Mouse (Mus musculus) midbrain, embryonic 16.5 days (tissue): ENCODE measurements around the gene Rbms3. TPM values are rescaled to one million over a fixed set of nuclear protein-coding genes. Genes with fewer than 3 reads are reported as not detected.

Experiments used
- ATAC-seq: fragments of 200-750 bp; cut with Nextera tagmentation; 2 replicates; pipeline ENCODE4 v1.8.0; 2017; ENCODE audit warnings: moderate TSS enrichment
- H3K27ac ChIP-seq: fragments of 300-500 bp; sonication (generic); 2 replicates; pipeline ENCODE4 v1.5.1; 2014; ENCODE audit warnings: mild to moderate bottlenecking, low read length, mixed read lengths
- H3K27me3 ChIP-seq: fragments of 300-500 bp; sonication (generic); 2 replicates; pipeline ENCODE4 v1.6.1; 2014; ENCODE audit warnings: low read depth, low read length, mixed read lengths; ENCODE audit not compliant: control insufficient read depth, insufficient read depth
- H3K36me3 ChIP-seq: fragments of 300-500 bp; sonication (generic); 2 replicates; pipeline ENCODE4 v1.6.1; 2014; ENCODE audit warnings: mild to moderate bottlenecking, low read length, moderate library complexity, mixed read lengths; ENCODE audit not compliant: control insufficient read depth, insufficient read depth
- H3K4me1 ChIP-seq: fragments of 300-500 bp; sonication (generic); 2 replicates; pipeline ENCODE4 v1.6.1; 2014; ENCODE audit warnings: mild to moderate bottlenecking, low read length, mixed read lengths; ENCODE audit not compliant: control insufficient read depth, insufficient read depth
- H3K4me2 ChIP-seq: fragments of 300-500 bp; sonication (generic); 2 replicates; pipeline ENCODE4 v1.6.1; 2014; ENCODE audit warnings: mild to moderate bottlenecking, low read length, mixed read lengths
- H3K4me3 ChIP-seq: fragments of 300-500 bp; sonication (generic); 2 replicates; pipeline ENCODE4 v1.5.1; 2014; ENCODE audit warnings: low read depth, mild to moderate bottlenecking, low read length, moderate library complexity, mixed read lengths
- H3K9ac ChIP-seq: fragments of 300-500 bp; sonication (generic); 2 replicates; pipeline ENCODE4 v1.6.1; 2014; ENCODE audit warnings: low read depth, low read length, mixed read lengths
- H3K9me3 ChIP-seq: fragments of 300-500 bp; sonication (generic); replicated peaks from 2 replicates; pipeline ENCODE4 v1.6.1; 2014; ENCODE audit warnings: mild to moderate bottlenecking, low read length, mixed read lengths; ENCODE audit not compliant: control insufficient read depth, poor library complexity, severe bottlenecking
- WGBS: fragments of 180-500 bp; shearing (Covaris S2); extraction: QIAGEN DNeasy Blood & Tissue Kit; methylation state at CpG from one replicate; pipeline ENCODE4 v1.1.7; 2014; 5-methylcytosine and 5-hydroxymethylcytosine counted together
- polyA plus RNA-seq: library from polyadenylated mRNA; unstranded; fragments of >200 nt; fragmentation: Nextera tagmentation; extraction: Ambion mirVana; gene quantifications from 2 replicates; pipeline ENCODE4 v1.2.1, GENCODE M21; 2015

Rbms3 gene
- polyA plus RNA-seq, 1 experiment from 2014 or later, result 65.9 TPM

DNA sequence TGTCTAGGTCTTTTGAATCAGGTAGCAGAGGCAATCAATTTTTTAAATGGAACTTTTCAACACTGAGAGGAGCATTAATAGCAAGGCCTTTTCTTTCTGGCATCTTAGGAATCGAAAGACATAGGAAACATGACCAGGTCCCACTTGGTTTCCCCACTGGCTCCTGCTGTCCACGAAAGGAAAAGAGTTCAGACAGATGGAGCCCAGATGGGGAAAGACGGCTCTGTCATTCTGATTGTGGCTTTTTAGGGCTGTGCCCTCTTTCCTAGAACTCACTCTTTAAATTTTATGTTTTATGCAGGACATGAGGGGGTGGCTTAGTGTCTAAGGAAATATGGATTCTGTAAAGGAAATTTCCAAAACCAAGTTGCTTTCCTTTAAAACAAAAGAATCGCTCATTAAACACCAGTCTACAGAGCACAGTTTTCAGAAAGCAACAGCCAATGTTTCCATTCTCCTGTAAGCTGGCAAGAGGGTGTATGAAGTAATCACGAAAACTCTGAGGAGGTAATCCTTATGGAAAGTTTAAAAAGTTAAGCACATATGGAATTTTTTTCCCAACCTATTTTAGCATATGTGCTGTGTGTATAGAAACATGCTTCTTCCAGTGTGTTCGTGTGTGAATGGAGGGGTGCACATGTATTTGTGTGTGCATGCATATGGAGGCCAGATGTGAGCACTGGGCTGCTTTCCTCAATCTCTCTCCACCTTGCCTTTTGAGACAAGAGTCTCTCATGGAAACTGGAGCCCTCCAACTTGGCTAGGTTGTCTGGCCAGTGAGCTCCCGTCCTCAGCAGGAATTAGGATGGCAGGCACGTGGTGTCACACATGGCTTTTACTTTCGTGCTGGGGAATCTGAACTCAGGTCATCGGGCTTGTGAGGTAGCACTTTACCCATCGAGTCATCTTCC is 843.3 kb downstream of the Rbms3 start:
- H3K9me3 ChIP-seq, result no peaks in the 10 kb centered on the region
- 83% methylated on average over 11 of the region's 11 CpGs for WGBS

DNA sequence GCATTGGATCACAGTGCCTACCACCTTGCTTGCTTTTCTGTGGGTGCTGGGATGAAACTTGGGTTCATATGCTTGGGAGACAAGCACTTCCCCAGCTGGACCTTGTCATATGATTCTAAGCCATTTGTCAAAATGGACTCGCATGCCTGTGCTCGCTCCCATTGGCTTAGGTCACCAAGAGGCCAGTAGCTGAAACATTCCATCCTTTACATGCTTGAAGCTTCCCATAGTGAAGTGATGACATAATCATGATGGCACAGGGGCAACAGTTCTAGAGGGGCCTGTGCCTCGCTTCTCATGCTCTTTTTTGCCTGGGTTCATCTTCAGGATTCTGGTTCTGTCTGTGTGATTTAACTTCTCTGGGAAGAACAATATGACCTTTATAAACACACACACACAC is 857.9 kb downstream of the Rbms3 start:
- no peak overlapping the region for H3K4me3 ChIP-seq
- H3K4me1 ChIP-seq, result peaks cover 11% of the 10 kb centered on the region
- no peak overlapping the region for H3K4me2 ChIP-seq
- no peaks in the 10 kb centered on the region for H3K36me3 ChIP-seq
- H3K27me3 ChIP-seq, result no peaks in the 10 kb centered on the region
- no peak overlapping the region for H3K27ac ChIP-seq
- no peaks in the 10 kb centered on the region for H3K9me3 ChIP-seq
- H3K9ac ChIP-seq, result no peak overlapping the region
- WGBS, result 81% methylated on average over 3 of the region's 3 CpGs
- no peak for ATAC-seq

More for the DNA sequence above, 843.3 kb downstream of the Rbms3 start:
- no peaks in the 10 kb centered on the region for H3K4me1 ChIP-seq
- no peak for ATAC-seq
- H3K9ac ChIP-seq, result no peak overlapping the region
- no peak overlapping the region for H3K4me2 ChIP-seq
- H3K27ac ChIP-seq, result no peak overlapping the region
- no peaks in the 10 kb centered on the region for H3K27me3 ChIP-seq
- no peak overlapping the region for H3K4me3 ChIP-seq
- no peaks in the 10 kb centered on the region for H3K36me3 ChIP-seq

DNA sequence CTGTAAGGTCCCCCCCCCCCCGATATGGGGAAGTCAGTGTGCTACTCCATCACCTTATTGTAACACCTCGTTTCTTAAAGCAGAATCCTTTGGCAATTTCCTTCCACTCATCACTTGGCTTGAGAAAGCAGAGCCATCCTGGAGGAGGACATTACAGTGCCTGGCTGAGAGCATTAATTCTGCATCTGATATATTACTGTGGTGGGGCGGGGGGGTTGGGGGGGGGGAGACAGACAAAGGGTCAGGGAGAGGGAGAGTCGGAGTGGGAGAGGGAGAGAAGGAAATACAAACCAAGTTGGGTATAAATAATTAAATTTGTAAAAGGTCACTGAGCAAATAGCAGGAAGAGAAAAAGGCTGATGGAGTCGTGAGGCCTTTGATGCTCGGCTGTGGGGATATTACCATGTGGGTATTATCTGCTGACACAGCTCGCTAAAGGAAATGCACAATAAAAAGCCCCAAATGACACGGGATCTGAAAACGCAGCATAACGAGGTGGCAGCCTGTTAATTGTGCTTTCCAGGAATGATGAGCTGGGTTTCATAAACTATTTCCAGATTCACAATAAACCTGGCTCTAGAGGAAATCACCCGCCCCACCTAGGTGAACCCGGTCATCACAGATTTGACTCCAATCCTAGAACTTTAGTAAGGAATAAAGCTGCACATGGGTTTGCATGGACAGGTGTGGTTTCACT is 860.2 kb downstream of the Rbms3 start:
- 39% methylated on average over 12 of the region's 12 CpGs for WGBS
- H3K27ac ChIP-seq, result no peak overlapping the region
- no peak for ATAC-seq

DNA sequence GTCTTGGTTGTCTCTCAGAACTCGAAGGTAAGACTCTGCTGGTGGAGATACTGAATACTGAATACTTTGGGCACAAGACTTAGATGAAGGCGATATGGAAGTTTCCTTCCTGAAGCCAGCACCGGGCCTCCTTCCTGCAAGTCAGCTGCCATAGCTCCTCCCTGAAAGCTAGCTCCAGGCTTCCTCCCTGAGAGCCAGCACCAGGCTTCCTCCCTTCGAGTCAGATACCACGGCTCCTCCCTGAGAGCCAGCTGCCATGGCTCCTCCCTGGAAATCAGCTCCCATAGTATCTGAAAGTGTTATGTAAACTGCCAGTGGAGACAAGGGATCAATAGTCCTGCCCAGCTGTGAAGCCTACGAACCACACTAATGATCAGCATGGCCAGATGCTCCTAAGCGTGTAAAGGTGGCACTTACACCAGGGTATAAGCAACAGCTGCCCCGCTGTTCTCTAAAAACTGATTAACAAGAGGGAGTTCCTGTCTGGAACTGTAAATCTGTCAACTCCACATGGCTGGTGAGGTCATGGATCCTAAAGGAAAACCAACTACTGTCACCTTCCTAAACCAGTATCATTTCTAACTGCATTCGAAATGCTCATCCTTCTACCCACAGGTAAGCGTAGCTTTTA is 867.2 kb downstream of the Rbms3 start:
- Histone ChIP-seq H3K4me1 (no peaks in the 10 kb centered on the region), H3K27ac (no peak overlapping the region), H3K36me3 (no peaks in the 10 kb centered on the region), H3K27me3 (no peaks in the 10 kb centered on the region), H3K4me3 (no peak overlapping the region), H3K9ac (no peak overlapping the region), H3K9me3 (no peaks in the 10 kb centered on the region), H3K4me2 (no peak overlapping the region)
- no peak for ATAC-seq
- WGBS, result 71% methylated on average over 10 of the region's 10 CpGs

More for the DNA sequence above, 860.2 kb downstream of the Rbms3 start:
- Histone ChIP-seq H3K9me3 (no peaks in the 10 kb centered on the region), H3K4me1 (peaks cover 11% of the 10 kb centered on the region), H3K36me3 (no peaks in the 10 kb centered on the region), H3K27me3 (no peaks in the 10 kb centered on the region), H3K9ac (no peak overlapping the region), H3K4me2 (no peak overlapping the region), H3K4me3 (no peak overlapping the region)

DNA sequence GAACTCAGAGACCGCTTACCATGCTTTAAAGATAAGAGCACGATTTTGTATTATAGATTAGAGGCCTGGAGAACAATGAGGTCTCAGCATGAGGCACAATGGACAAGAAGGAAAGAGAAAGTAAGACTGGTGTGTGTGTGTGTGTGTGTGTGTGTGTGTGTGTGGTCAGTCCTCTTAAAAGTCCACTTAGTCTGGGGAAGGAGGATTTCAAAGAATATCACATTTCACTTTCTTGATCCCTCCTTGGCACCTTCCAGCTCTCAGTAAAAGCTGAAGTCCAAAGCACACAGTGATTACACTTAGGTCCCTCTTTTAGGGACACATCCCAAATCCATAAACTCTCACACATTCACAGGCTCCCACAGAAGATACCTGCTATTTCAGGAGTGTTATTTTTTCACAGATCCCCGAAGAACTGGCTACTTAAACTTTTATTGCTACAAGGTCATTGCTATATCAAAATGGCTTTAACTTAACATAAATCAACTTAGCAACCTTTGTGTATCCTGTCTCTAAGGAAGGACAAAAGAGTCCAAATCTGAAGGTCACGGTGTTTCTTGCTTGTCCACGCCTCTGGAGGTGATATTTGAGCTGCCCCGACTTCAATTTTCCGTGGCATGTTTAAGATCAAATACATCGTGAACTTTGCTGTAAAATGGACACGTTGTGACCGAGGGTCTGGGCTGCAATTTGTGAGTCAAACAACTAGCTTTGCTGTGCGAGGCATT is 880.7 kb downstream of the Rbms3 start:
- Histone ChIP-seq H3K27me3 (no peaks in the 10 kb centered on the region), H3K27ac (no peak overlapping the region), H3K36me3 (no peaks in the 10 kb centered on the region), H3K9ac (no peak overlapping the region), H3K4me2 (no peak overlapping the region), H3K4me3 (no peak overlapping the region), H3K9me3 (no peaks in the 10 kb centered on the region), H3K4me1 (0 out of 2 replicates have a peak, but pooled peaks cover 3% of the 10 kb centered on the region)
- no peak for ATAC-seq
- 27% methylated on average over 11 of the region's 11 CpGs for WGBS

DNA sequence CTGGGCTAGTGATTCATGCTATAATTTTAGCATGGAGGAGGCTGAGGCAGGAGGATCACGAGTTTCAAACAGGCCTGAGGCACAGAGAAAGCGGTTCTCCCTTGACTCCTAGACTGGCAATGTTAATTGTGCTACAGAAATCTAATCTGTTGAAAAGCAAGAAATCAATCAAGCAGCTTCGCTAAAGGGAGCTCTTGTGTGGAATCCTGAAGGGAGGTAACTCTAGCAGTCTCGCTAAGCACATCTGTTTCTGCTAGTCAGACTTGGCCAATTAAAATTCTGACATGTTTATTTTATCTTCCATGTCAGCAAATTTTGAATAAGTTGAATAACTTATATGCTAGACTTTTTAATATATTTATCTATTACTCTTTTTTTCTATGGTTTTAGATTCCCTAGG is 881.4 kb downstream of the Rbms3 start:
- Histone ChIP-seq H3K9ac (no peak overlapping the region), H3K27me3 (no peaks in the 10 kb centered on the region), H3K4me2 (no peak overlapping the region), H3K36me3 (no peaks in the 10 kb centered on the region), H3K9me3 (no peaks in the 10 kb centered on the region), H3K27ac (no peak overlapping the region), H3K4me1 (0 out of 2 replicates have a peak, but pooled peaks cover 3% of the 10 kb centered on the region), H3K4me3 (no peak overlapping the region)
- WGBS, result 42% methylated on average over 4 of the region's 4 CpGs
- ATAC-seq, result no peak

DNA sequence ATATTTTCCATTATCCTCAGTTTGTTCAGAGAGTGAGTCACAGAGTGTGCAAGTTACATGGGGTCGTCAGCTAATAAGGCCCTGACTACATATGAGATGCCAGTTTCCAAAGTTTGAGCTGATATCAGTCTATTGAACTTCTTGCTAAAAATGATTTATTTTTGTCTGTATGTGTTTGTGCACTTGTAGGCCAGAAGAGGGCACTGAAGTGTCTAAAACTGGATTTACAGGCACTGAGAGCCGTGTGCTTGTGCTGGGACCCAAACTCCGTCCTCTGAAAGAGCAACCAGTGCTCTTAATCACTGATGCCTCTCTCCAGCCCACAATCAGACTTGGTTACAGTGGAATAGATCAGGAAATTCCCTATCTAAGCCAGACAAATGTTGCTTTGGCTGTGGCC is 882.8 kb downstream of the Rbms3 start:
- Histone ChIP-seq H3K9me3 (no peaks in the 10 kb centered on the region), H3K36me3 (no peaks in the 10 kb centered on the region)
- 81% methylated on average over 3 of the region's 3 CpGs for WGBS

DNA sequence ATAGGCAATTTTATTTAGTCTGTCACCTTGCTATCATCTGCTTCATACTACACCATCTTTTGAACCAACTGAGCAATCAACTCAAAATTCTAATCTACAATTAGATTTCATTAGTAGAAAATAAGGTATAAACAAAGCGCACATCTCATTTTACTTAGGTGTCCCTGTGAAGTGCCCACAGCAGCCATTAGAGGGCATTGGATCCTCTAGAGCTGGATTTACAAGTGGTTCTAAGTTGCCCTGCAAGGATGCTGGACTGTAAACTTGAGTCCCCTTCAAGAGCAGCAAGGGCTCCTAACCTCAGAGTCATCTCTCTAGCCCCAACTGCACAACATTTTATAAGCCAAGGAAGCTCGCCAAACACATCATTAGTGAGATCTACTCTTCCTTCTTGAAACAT is 891.9 kb downstream of the Rbms3 start:
- Histone ChIP-seq H3K27me3 (no peaks in the 10 kb centered on the region), H3K4me3 (no peak overlapping the region), H3K36me3 (no peaks in the 10 kb centered on the region), H3K4me1 (0 out of 2 replicates have a peak, but pooled peaks cover 4% of the 10 kb centered on the region), H3K9ac (no peak overlapping the region), H3K4me2 (no peak overlapping the region), H3K9me3 (no peaks in the 10 kb centered on the region; the same call in 1 of the 2 replicates), H3K27ac (no peak overlapping the region)
- ATAC-seq, result no peak
- 87% methylated on average over 2 of the region's 2 CpGs for WGBS

More for the DNA sequence above, 882.8 kb downstream of the Rbms3 start:
- Histone ChIP-seq H3K9ac (no peak overlapping the region), H3K4me2 (no peak overlapping the region), H3K4me1 (0 out of 2 replicates have a peak, but pooled peaks cover 3% of the 10 kb centered on the region), H3K27ac (no peak overlapping the region), H3K4me3 (no peak overlapping the region), H3K27me3 (no peaks in the 10 kb centered on the region)
- no peak for ATAC-seq
